Mouse (Mus musculus) inflammation-experienced regulatory T-cells, adult 6 months (primary cell): ENCODE data around the gene Arhgap6. TPM values are rescaled to one million over a fixed set of nuclear protein-coding genes. Genes with fewer than 3 reads are reported as not detected.
A peak's percentile ranks its signal among the peaks of the same experiment; 100 is the strongest.

Experiments used
- ATAC-seq: one replicate; pipeline ENCODE4 v1.8.0; 2017
- polyA plus RNA-seq, 3 experiments: library from polyadenylated mRNA; unstranded; fragments of 100-300 nt; shearing (Covaris generic); gene quantifications; one replicate each; pipeline ENCODE4 v1.2.1; 2017

Arhgap6 gene
- under 1 TPM in 2 of 3 experiments, not detected in 1; 0.11 to 0.25 TPM for polyA plus RNA-seq

GRCm38 (mm10) chrX:168794974-168795858 is at the start of gene Arhgap6:
Arhgap6 (plus strand) TSS chrX:168795099.
- ATAC-seq = no peak

GRCm38 (mm10) chrX:168747011-168747410 is 47.9 kb upstream of the Arhgap6 start:
- no peak for ATAC-seq

DNA sequence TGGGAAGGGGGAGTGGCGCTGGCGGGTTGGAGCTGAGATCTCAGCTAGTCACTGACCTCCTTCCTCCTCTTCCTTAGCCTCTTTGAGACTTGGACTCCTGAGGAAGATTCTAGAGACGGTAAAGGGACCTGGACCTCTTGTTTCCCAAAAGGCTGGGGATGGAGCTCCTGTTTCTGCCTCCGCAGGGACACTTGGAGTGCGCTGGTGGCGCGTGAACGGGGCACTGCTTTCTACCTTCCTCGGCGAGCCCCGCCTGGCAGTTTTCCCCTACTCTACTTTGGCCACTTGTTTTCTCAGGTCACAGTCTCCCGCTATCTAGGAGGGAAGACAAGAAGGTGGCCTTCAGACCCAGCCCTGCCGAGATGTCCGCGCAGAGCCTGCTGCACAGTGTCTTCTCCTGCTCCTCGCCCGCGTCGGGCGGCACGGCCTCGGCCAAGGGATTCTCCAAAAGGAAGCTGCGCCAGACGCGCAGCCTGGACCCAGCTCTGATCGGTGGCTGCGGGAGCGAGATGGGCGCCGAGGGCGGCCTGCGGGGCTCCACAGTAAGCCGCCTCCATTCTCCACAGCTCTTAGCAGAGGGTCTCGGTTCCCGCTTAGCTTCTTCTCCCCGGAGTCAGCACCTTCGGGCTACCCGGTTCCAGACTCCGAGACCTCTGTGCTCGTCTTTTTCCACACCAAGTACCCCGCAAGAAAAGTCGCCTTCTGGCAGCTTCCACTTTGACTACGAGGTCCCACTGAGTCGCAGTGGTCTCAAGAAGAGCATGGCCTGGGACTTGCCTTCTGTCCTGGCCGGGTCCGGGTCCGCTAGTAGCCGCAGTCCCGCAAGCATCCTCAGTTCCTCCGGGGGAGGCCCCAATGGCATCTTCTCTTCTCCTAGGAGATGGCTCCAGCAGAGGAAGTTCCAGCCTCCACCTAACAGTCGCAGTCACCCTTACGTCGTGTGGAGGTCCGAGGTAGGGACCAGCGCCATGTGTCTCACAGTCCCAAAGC is 1.3 kb downstream of the Arhgap6 start:
- no peak for ATAC-seq

- no peak for ATAC-seq
Observed at GRCm38 (mm10) chrX:168804677-168805076, 9.8 kb downstream of the Arhgap6 start.

DNA sequence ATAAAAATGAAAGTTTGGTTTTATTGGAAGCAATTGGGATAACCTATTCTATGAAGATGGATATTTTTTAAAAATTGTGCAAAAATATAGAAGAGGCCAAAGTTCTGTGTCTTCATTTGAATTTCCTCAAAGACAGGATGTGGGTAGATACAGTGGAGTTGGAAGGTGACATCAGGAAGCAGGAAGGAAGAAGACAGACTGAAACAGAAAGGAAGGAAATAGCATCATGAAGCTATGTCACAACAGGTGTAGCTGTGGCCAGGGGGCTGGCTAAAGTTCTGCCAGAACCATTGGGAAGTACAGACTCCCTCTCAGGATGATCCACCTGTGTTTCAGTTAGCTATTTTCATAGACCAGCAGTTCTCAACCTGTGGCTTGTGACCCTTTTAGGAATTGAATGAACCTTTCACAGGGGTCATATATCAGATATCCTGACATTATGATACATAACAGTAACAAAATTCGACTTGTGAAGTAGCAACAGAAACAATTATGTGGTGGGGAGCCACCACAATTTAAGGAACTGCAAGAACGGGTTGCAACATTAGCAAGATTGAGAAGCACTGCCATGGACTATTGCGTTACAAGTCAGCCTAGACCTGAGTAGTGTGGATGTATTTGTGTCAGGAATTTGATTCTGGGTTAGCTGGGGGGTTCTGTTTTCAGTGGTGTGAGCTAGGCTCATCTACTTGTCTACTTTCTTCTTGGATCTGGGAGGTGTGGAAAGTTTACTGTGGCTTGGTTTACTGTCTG is 15.8 kb downstream of the Arhgap6 start:
- peak; percentile 35 for ATAC-seq

GRCm38 (mm10) chrX:168818858-168819257 is 24.0 kb downstream of the Arhgap6 start:
- ATAC-seq = no peak

- ATAC-seq = no peak
Observed at GRCm38 (mm10) chrX:168824166-168824565, 29.3 kb downstream of the Arhgap6 start.

- no peak for ATAC-seq
Observed at GRCm38 (mm10) chrX:168832343-168832742, 37.4 kb downstream of the Arhgap6 start.

DNA sequence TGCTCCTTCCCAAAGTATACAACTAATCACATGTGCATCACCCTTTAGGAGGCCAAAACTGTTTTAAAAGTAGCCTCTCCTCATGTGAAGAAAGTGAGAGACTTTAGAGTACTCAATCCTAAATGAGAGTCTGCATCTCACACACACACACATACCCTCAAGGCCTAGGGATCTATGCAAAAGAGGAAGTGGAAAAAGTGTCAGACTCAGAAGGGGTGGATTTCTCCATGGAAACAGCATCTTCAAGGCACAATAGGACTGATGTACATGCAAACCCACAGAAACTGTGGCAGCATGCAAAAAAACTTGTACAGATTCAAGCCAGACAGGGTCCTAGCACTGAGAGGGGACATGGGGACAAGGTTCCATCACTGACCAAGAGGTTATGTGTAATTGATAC is 53.2 kb downstream of the Arhgap6 start:
- no peak for ATAC-seq

GRCm38 (mm10) chrX:168874688-168875087 is 79.8 kb downstream of the Arhgap6 start:
- ATAC-seq = no peak

DNA sequence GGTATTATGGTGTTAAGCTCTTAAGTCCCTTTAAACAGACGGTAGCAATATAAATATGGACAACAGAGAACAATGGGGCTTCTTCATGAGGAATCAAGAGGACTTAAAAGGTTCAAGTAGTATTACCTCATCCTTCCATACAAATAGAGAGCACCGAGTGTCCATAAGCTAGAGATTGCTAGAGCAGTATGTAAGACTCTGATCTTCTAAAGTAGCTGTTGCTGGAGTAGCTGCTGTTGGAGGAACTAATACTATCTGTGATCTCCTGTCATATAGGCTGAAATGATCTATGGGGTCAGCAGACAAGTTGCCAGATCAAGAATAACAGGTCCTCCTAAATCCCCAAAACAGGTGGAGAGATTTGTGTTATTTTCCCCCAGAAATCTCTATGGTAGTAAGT is 108.7 kb downstream of the Arhgap6 start:
- ATAC-seq = no peak

- no peak for ATAC-seq
Observed at GRCm38 (mm10) chrX:168904086-168904485, 109.2 kb downstream of the Arhgap6 start.

DNA sequence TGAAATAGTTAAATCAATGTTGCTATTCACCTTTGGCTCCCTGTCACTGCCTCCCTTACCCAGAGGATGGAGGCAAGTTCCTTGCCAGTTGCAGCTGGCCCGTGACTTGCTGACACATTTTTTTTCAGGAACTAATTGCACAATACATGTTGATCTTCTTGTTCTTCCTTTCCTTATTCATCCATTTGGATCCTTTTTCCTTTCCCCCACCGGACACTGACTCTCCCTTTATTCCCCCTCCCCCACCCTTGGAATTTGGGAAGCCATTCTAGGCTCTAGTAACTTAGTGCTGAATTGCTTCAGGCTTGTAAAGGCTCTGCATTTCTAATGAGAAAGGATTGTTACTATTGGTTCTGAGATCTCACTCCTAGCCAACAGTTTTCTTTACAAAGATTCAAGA is 112.7 kb downstream of the Arhgap6 start:
- no peak for ATAC-seq

DNA sequence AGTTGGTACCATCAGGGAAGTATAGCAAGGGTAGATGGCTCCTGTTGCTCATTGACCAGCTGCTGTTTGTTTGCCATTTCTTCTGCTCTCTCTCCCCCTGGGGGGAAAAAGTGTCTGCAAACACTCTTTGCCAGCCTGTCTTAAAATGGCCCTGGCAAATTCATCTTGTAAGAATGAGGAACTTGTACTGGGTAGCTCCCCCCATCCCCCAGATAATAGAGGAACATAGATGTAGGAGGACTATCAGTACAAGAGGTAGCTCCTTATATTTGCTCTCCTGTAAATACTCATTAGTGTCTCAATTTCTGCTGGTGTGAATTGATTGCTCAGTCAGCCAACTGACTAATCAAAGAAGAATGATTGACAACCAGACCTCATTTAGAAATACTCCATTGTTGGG is 118.6 kb downstream of the Arhgap6 start:
- ATAC-seq = no peak

GRCm38 (mm10) chrX:168920942-168921341 is 126.0 kb downstream of the Arhgap6 start:
- no peak for ATAC-seq

- ATAC-seq = no peak
Observed at GRCm38 (mm10) chrX:168932420-168932819, 137.5 kb downstream of the Arhgap6 start.

GRCm38 (mm10) chrX:168935447-168935846 is 140.5 kb downstream of the Arhgap6 start:
- ATAC-seq = no peak

DNA sequence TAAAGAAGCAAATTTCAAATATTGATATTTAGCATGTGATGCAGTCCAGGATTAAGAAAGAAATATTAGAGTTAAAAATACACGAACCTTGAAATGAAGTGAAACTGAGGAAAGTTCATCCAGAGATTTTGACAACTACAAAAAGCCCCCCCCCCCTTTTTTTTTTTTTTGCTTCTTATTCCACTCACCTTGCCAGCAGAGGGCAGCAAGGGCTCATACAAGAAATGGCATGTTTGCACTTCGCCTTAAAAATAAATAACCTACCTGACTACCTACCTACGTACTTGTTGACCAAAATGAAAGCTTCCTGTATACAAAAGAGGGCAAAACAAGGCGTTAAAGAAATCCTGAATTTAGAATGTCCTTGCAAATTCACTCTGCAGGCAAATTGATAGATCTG is 143.0 kb downstream of the Arhgap6 start:
- ATAC-seq = no peak

GRCm38 (mm10) chrX:168941684-168942083 is 146.8 kb downstream of the Arhgap6 start:
- no peak for ATAC-seq

GRCm38 (mm10) chrX:168943217-168943616 is 148.3 kb downstream of the Arhgap6 start:
- ATAC-seq = no peak

DNA sequence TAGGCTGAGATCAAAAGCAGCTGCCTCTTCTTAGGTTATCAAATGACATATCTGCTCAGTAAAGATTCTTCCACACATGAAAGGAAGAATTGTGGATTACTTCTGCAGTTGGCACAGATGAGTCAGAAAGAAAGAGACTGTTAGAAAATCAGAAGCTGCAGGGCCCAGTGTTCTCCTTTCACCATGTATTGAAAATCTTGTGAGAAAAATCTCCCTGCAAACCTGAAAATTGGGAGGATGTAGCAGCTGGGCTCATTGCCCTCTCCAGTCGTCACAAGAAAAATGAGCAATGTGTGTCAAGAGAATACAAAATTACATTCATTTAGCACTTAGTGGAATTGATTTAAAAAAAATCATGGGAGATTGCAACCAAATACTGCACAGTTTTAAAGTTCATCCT is 180.5 kb downstream of the Arhgap6 start:
- ATAC-seq = no peak

DNA sequence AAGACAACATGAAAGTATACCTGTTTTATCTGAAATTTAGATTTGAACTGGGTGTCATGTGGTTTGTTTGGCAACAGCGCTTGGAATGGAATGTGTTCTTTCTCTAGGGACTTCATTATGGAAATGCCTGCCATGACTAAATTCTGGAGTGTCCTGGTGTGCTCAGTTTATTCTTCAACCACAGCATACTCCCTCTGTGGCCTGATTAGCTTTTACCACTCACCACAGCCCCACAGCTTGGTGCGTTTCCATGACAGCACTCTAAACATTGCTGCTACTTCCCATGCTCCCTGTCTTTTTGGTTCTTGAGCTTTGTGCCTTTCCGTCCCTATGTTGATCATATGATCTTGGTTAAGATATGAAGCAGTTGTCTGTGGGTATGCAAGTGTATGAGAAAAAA is 182.9 kb downstream of the Arhgap6 start:
- no peak for ATAC-seq

DNA sequence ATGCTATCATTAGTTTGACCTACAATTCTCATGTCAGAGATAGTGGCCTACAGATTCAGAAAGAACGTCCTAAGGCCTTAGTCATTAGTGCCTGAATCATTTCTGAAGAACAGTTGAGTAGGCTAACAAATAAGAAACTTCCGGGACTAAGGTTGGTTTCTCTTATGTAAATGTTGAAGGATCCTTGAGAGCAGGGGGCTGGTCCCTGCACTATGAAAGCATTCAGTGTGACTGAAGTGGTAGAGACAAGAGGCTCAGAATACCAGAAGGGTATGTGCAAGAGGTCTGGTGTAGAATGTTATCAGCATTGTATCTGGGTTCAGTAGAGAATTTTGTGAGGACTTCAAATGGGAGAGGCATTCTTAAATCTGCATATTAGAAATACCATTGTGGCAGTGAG is 185.5 kb downstream of the Arhgap6 start:
- no peak for ATAC-seq
